Mouse (Mus musculus) mammary gland, adult 2 months (tissue): ENCODE results near the gene St6galnac3. TPM values are rescaled to one million over a fixed set of nuclear protein-coding genes. Genes with fewer than 3 reads are reported as not detected.

Source experiments
- polyA plus RNA-seq: library from polyadenylated mRNA; depleted of rRNA; stranded (reverse); fragments of >200 nt; gene quantifications from 2 replicates; pipeline ENCODE4 v1.2.3, GENCODE M21; 2012; ENCODE audit warnings: low replicate concordance; rRNA removed

St6galnac3 gene
- 1.8 and 2.0 TPM in 2 replicates for polyA plus RNA-seq

GRCm38 (mm10) chr3:153724701-153725668, at the start of gene St6galnac3:
TSS of gene St6galnac3 (minus strand) at chr3:153725174.

Other genes with a start within 250 kb of the St6galnac3 start
- gene Asb17, start 119.0 kb upstream of the St6galnac3 start, polyA plus RNA-seq, result not detected in 2 replicates
- 0.03 and 0.11 TPM in 2 replicates for gene Msh4, start 181.0 kb upstream of the St6galnac3 start, polyA plus RNA-seq
- gene Rabggtb, start 187.8 kb upstream of the St6galnac3 start, polyA plus RNA-seq, result 29.2 and 45.8 TPM in 2 replicates
- 59.5 and 122 TPM in 2 replicates for gene Acadm, start 219.5 kb upstream of the St6galnac3 start, polyA plus RNA-seq
- 0.10 and 0.14 TPM in 2 replicates for gene Slc44a5, start 248.3 kb upstream of the St6galnac3 start, polyA plus RNA-seq